Mouse (Mus musculus) frontal cortex, postnatal 10 days (tissue): Measurements from ENCODE around the gene 4833420G17Rik.
"Not testable (repeated sequence)": the region's sequence is repeated elsewhere in the genome, so short reads cannot be mapped to it uniquely, and the experiment has no call there.

Source experiments
- DNase-seq, 2 experiments: peaks; one replicate each; pipeline ENCODE4 v3.0.0; 2022; ENCODE audit warnings: low spot score in 2 of 2, mixed read lengths in 1 of 2

Gene 4833420G17Rik

DNA sequence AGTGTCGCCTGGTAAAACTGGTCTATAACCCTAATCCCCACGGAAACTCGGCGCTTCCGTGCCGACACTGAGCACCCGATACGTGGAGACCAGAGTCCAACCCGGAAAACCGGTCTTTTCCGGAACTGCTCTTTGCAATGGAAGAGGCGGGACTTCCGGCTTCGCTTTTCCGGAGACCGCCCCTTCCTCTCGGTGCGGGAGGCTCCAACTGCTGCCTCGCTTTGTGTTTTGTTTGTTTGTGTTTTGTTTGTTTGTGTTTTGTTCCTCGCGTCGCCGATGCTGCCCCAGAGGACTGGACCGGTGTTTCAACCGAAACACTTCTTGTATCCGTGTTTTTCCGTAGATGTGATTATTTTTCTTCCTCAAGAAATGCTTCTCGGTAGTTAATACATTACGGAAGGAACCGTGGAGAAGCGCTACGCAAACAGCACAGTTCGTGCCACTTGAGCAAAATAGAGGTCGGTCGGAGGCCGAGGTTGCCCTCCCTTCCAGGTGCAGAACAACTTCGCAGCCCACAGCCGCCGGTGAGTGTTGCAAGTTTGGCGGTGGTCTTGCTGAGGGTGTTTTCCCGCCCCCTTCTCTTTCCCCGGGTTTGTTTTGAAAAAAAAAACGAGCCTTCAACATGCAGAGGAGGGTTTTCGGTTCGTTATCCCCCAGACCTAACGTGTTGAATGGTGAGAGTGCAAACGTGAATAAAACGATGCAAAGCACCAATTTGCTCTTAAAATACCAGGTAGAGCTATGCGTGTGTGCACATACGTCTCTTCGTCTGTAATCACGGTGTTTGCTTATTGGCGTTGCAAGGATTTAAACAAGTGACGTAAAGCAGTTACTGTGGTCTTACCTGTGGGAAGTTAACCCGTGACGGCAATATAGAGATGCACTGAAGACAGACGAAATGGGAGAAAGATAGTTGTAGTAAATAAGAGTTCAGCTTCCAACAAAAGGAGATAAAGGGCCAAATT lies at the start of gene 4833420G17Rik:
Gene 4833420G17Rik (plus strand): TSS at position 173 of the 965 bp plus-strand sequence.
- DNase-seq, result peak; percentile 70 to 82

DNA sequence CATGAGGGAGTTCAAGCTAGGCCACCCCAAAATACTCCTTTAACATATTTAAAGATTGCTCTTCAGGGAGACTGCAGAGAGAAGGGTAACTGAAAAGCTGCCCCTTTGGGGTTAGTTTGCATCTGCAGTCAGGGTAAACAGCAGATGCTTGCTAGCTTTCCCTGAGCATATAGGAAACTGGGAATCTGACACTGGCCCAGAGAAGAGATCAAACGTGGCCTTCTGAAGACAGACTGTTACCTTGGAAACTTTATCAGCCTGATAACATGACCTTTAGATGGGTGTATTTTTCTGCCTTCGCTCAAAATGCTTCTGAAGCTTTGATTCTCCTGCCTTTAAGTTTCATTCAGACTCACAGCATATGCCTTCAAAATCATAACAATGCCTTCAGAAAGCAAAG lies 49.5 kb upstream of the 4833420G17Rik start:
- no peak for DNase-seq

DNA sequence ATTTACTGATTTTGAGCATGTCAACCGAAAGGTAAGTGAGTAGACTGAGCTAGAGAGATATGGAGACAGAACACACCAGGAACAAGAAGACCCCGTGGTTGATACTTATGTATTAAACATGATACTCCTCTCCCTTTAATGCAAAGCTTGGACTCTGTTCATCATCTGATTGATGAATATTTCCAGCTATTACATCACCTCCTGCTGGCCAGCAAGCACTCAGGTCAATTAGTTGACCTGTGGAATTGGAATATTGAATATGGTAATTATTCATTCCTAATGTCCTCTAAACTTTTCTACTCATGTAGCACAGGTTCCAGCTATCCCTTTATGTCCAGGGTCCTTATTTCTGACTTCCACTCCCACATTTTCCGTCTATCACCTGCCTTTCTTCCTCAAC lies 44.1 kb upstream of the 4833420G17Rik start:
- no peak for DNase-seq

DNA sequence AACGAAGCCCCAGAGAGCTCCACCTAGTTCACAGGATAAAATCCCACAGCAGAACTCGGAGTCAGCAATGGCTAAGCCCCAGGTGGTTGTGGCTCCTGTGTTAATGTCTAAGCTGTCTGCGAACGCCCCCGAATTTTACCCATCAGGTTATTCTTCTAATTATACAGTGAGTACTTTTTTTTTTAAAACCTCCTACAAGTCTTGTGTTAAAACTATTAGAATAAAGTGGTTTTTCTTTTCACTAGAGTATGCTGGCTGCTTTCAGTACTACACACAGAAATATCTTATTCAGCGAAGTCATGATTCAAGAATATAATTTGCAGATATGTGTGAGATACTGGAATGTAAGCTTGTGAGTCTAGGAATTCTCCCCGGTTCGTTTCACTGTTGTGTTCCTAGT lies 32.4 kb upstream of the 4833420G17Rik start:
- DNase-seq, result no peak

DNA sequence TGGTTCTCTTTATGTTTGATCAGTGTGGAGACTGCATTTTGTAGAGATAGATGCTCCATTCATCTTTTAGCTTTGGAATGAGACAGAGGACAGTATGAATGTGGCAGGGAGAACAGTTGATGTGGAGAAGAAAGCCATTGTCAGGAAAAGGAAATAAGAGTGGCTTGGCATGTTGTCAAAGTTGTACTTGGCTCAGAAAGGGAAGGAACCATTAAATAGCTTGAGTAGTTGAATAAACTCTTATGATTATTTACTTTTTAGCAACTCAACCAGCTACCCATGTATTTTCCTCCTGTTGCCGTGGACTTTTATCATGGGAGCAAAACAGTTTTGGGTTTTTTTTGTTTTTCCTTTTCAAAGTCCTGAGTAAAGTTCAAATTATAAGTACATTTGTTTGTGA lies 30.5 kb upstream of the 4833420G17Rik start:
- no peak for DNase-seq

DNA sequence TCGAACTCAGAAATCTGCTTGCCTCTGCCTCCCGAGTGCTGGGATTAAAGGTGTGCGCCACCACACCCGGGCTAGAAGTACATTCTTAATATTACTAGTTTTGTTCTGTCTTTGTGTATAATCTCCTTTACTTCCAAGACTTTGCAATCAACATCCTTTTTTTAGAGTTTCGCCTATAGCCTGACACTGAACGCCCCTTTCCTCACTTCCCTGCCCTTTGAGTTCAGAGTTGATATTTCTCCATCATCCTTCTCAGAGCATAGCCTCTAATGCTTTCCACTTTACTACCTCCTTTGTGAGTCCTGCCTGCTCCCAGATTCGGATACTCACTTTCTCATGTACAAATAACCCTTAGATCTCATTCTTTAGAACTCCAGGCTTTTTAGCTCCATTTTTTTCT lies 28.2 kb upstream of the 4833420G17Rik start:
- no peak for DNase-seq

DNA sequence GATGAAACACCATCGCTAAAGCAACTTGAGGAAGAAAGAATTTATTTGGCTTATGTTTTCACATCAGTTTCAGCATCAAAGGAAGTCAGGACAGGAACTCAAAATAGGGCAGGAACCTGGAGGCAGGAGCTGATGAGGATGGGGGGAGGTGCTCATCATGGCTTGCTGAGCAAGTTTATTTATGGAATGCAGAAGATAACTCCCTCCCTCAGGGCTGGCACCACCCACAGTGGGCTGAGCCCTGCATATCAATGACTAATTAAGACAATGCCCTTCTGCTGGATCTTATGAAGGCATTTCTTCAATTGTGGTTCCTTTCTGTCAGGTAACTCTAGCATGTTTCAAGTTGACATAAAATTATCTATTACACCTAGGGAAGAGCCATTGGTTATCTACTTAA lies 20.3 kb upstream of the 4833420G17Rik start:
- no peak for DNase-seq

DNA sequence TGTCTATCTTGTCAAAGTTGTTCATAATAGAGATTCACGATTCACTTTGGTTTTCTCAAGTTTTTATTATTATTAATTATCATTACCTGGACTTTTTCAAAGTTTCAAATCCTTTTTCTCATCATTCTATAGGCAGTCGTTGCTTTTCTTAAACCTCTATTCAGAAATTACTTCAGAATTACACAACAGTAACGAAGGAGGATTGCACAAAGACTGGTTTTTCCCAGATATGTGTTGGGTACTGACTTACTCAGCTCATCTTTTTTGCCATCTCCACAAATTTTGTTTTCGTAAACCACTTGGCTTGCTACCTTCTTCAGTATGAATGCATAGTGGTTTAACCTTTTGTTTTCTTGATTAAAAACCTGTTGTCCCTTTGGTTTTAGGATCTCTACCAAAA lies 9.0 kb upstream of the 4833420G17Rik start:
- no peak for DNase-seq

DNA sequence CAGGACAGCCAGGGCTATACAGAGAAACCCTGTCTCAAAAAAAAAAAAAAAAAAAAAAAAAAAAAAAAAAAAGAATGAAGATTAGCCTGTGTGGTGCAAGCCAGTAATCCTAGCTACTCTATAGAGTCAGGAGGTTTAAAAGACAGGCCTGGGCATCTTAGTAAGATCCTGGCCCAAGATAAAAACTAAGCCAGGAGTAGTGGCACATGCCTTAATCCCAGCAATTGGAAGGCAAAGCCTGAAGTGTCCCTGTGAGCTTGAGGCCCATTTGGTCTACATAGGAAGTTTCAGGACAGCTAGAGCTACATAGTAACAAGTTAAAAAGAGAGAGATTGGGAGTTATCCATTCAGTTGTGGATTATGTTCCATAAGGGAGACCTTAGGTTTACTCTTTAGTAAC lies 7.5 kb upstream of the 4833420G17Rik start:
- DNase-seq, result no peak

DNA sequence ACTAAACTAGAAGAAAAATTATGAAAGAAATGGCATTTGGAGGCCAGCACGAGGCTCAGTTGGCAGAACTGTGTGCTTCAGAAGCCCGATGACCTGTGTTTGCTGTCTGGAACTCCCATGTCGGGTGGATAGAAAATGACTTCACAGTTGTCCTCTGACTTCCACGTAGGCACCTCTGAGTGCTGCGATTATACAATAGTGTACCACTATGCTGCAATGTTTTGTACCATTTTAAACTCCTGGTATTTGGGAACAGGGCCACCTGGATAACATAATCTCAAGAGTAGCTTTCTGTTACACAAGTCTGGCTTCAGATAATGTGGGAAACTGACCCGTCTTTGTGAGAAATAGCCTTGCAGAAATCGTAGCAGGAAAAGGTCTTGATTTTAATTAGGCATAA lies 6.2 kb upstream of the 4833420G17Rik start:
- DNase-seq, result no peak

DNA sequence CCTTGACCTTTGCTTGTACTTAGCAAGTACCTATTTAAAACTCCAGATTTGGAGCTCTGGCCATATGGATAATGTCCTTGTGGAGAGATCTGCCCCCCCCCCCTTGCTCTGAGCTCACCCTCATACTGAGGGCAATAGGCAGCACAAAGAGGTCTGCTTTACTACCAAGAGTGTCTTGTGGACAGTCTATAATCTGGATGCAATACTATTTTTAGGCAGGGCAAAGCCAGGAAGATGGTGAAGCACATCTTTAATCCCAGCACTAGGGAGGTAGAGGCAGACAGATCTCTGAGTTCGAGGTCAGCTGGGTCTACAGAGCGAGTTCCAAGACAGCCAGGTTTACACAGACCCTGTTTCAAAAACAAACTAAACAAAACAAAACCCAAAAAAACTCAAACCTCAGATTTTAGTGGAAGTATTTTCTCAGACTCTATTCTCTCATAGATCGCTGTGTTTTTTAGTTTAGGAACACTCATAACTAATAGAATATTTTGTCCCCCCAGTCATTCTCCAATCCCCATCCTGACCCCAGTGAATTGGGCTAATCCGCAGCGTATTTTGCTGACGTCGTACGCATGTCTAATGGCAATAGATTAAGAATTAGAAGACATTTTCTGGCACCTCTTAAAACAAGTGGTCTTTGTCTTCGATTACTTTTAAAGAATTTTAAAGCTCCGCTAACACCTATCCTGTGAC lies 520 bp upstream of the 4833420G17Rik start:
- no peak for DNase-seq

DNA sequence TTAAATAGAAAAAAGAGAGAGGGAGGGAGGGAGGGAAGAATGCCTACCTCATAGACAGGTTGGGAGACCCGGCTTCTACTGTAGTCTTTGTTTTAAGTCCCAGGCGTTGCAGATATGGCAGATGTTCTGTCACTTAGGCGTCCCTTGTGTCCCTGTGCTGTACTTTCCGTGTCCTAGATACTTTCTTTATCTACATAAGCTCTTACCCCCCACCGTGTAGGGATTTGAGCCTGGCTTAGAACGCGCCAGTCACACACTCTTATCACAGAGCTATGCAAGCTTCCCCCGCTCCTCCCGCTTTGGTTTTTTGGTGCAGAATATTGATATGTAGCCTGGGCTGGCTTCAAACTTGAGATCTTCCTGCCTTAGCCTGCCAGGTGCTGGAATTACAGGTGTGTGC lies 14.1 kb downstream of the 4833420G17Rik start:
- no peak for DNase-seq

DNA sequence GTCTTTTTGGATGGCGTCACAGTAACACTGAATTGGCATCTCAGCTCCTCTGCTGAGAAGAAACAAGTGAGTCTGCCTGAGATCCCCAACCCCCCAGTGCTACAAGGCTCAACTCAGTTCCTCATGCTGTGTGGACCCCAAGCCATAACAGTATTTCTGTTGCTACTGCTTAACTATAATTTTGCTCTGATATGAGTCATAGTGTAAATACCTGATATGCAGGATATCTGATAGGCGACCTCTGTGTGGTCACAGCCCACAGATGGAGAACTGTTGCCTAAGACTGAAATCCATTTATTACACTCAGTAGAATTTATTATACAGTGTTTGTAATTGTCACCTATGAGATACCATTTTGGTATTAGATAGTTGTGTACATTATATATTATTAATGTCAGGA lies 15.2 kb downstream of the 4833420G17Rik start:
- DNase-seq, result no peak

DNA sequence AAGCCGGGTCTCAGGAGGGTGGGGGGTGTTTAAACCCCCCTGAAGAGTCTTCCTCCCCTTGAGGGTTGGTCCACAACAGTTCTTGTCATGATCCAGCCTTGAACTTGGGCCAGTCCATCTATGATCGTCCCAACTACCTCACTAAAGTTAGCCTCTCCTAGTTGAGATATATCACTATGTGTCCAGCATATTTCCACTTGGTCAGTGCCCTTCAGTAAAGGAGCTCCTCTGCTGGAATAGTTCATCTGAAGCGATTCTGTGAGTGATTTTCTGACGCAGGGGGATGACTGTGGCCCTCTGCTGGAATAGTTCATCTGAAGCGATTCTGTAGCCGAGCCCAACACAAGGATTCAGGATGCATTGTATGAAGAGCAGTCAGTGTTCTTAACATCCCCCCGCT lies 24.8 kb downstream of the 4833420G17Rik start:
- no peak for DNase-seq

DNA sequence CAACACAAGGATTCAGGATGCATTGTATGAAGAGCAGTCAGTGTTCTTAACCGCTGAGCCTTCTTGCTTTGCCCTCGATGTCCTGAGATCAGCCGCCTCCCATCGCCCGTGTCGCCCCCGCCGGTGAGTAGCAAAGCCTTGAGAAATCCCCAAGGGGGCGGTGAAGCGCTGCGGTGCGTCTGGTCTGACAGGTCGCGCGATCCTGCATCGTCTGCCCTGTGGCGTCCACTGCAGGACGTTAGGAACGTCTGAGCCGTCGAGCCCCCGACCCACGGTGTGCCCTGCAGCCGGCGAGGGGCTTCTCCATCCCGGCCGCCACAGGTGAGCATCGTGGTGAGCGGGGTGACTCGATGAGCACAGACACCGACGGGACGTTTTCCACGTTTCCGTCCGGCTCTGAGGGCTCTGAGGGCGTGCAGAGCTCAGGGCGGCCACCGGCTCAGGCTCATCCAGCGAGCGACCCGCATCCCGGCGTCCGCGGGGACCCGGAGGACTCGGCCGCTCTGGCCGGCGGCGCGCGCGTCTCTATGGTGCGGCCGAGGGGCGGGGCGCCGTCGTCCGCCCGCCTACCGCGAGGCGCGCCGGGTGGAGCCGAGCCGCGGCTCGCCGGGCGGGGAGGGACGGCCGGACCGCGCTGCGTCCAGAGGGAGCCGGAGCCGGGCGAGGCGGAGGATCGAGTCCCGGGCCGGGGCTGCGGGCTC lies 25.5 kb downstream of the 4833420G17Rik start, which contains the start of the genes Tmem267 and 3110070M22Rik:
Gene Tmem267 (plus strand): TSS at position 160 of the 701 bp plus-strand sequence.
Gene 3110070M22Rik (minus strand): TSS at position 504 of the 701 bp plus-strand sequence.
- DNase-seq, result peak; percentile 76 to 86

DNA sequence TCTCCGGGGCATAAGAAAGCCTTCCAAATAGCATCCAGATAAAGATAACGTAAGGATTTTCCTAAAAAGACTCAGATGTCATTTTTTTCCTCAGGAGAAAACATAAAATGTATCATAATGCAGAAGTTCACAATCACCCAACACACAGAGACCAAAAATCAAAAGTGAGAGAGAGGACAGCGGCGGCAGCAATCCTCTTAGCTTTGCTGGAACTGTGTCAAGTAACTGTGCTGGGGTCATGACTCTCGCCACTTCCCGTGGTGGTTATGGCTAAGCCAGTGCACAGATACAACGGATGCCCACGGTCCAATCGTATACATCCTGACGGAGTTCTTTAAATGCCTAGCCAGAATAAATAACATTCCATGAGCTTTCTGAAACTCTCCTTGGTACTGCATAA lies 29.5 kb downstream of the 4833420G17Rik start:
- DNase-seq, result not testable (repeated sequence)

DNA sequence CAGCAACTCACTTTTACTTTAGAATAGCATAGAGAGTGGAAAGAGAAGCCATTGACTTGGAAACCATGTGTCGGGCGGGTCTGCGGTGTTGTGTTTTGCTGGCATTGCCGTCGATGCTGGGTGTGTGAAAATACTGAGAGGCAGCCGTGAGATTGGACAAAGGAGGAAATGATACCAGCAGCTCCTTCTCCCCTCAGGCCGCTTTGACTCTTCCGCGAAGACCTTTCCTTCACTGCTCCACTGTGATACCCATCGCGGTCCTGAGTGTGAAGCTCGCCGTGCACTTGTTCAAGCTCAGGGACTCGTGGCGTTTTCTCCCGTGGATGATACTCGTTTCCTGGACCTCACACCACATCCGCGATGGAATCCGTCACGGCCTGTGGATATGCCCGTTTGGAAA lies 32.4 kb downstream of the 4833420G17Rik start:
- not testable (repeated sequence) for DNase-seq
